Mouse (Mus musculus): Measurements from ENCODE around the gene Syt16.

GRCm38 (mm10) chr12:74009448-74009911, 12.0 kb downstream of the Syt16 start:
- TF ChIP-seq POLR2A (IDR thresholded peaks at IDR 0.05; ENCODE audit: control insufficient read depth, low read depth, low read length) (no peak), CTCF (IDR thresholded peaks at IDR 0.05; ENCODE audit: control insufficient read depth, insufficient read depth, insufficient replicate concordance, low read depth, low read length) (peak; percentile 89; the same call in 1 of the 2 replicates)
